Mouse (Mus musculus): Measurements from ENCODE around the gene Lbhd2. TPM values are rescaled to one million over a fixed set of nuclear protein-coding genes. Genes with fewer than 3 reads are reported as not detected.

Lbhd2 gene
- total RNA-seq, 1 experiment from 2014 or later, result not detected

Other genes starting within 250 kb of the Lbhd2 start
- gene Traf3, start 240.4 kb upstream of the Lbhd2 start, total RNA-seq (2017), result 58.0 TPM in 2 replicates
- 0.98 TPM in 1 of 2 replicates, not detected in the other for gene 4930595D18Rik, start 222.3 kb upstream of the Lbhd2 start, total RNA-seq (2017)
- gene Amn, start 135.7 kb upstream of the Lbhd2 start, total RNA-seq (2017), result 0.61 and 1.2 TPM in 2 replicates
- 3.1 and 4.8 TPM in 2 replicates for gene Cdc42bpb, start 29.1 kb upstream of the Lbhd2 start, total RNA-seq (2017)
- gene Exoc3l4, start 10.2 kb downstream of the Lbhd2 start, total RNA-seq (2017), result 0.61 TPM in 1 of 2 replicates, not detected in the other
- gene Tnfaip2, start 35.7 kb downstream of the Lbhd2 start, total RNA-seq (2017), result 347 and 441 TPM in 2 replicates
- gene Gm266, start 79.0 kb downstream of the Lbhd2 start, total RNA-seq (2017), result not detected in 2 replicates
- gene Eif5, start 131.2 kb downstream of the Lbhd2 start, total RNA-seq (2017), result 424 and 432 TPM in 2 replicates
- 125 and 130 TPM in 2 replicates for gene Mark3, start 167.7 kb downstream of the Lbhd2 start, total RNA-seq (2017)